Mouse (Mus musculus) urinary bladder, postnatal 14 days (tissue): ENCODE measurements around the gene Gsta1.
"Not testable (repeated sequence)": the region's sequence is repeated elsewhere in the genome, so short reads cannot be mapped to it uniquely, and the experiment has no call there.

Experiments
- DNase-seq: peaks from one replicate; pipeline ENCODE4 v3.0.0; 2021; ENCODE audit warnings: low spot score

Gene Gsta1

GRCm38 (mm10) chr9:78233121-78233695 is 2.8 kb downstream of the Gsta1 start:
- DNase-seq: not testable (repeated sequence)

GRCm38 (mm10) chr9:78255683-78256470 is 25.4 kb downstream of the Gsta1 start:
- peak; percentile 3 for DNase-seq

GRCm38 (mm10) chr9:78256914-78257313 is 26.5 kb downstream of the Gsta1 start, which contains the start of gene Gm3776:
Gm3776 (plus strand) TSS chr9:78257129.
- not testable (repeated sequence) for DNase-seq

GRCm38 (mm10) chr9:78259688-78260087 is 29.2 kb downstream of the Gsta1 start:
- peak; percentile 60 for DNase-seq

GRCm38 (mm10) chr9:78270945-78271344 is 40.5 kb downstream of the Gsta1 start:
- DNase-seq: not testable (repeated sequence)

- peak; percentile 51 for DNase-seq
These were observed 51.7 kb downstream of the Gsta1 start for GRCm38 (mm10) chr9:78282002-78282711.

- DNase-seq: not testable (repeated sequence)
These were observed 58.6 kb downstream of the Gsta1 start for GRCm38 (mm10) chr9:78289063-78289462.

GRCm38 (mm10) chr9:78289723-78290122 is 59.3 kb downstream of the Gsta1 start, which contains the start of gene Gm10639:
Gm10639 (plus strand) TSS chr9:78289923.
- not testable (repeated sequence) for DNase-seq
